Mouse (Mus musculus): ENCODE data around the gene Gdap1l1. TPM values are rescaled to one million over a fixed set of nuclear protein-coding genes. Genes with fewer than 3 reads are reported as not detected.

The Gdap1l1 gene
- polyA plus RNA-seq, 1 experiment from 2014 or later: 0.59 TPM

DNA sequence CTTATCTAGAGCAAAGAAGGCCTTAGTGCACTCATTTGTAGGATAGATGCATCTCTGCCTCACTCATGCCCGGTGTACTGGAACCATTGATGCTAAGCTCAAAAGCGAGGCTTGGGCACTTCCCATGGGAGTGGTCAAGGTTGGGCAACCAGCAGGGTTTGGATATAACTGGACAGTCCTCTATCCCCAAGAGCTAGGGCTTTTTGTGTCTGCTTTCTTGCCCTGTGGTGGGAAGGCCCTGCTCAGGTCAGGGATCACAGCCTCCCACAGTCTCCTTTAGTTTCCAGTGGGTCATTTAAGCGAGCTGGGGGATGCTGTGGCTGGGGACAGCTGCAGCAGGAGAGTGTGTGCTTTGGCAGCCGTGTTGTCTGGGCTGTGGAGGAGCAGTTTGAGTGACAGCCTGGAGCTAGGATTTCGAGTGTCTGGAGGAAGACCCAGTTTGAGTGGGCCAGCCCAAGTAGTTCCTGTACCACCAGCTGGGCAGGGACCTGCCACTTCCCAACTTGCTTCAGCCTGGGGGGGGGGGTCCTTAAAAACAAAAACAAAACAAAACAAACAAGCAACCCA lies 51.5 kb downstream of the Gdap1l1 start:
- Histone ChIP-seq H3K9me3 (no peaks in the 10 kb centered on the region), H3K27me3 (peaks cover 13% of the 10 kb centered on the region), H3K27ac (no peak overlapping the region), H3K9ac (replicated peaks) (no peak overlapping the region), H3K4me3 (replicated peaks) (no peak overlapping the region), H3K4me2 (no peak overlapping the region), H3K36me3 (no peaks in the 10 kb centered on the region), H3K4me1 (replicated peaks) (no peaks in the 10 kb centered on the region)
- 67% methylated on average over 5 of the region's 5 CpGs for WGBS
- no peak for ATAC-seq (ENCODE audit: insufficient number of reproducible peaks, insufficient read depth, low FRiP score, low TSS enrichment, low read depth)

DNA sequence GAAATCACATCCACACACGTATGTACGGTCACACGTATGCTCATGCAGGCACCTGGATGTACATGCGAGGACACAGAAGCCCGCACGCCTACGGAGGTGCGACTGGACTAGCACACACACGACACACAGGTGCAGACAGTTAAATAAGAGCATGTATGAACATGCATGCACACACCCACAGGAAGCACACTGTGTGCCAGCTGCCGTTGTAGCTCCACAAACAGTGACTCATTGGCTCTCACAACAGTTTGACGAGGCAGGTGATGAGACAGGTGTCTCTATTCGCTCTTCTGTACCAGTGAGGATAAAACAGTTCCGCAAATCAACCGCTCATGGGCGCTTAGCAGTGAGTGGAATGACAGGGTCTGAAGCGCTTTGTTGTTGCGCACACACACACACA lies 52.4 kb downstream of the Gdap1l1 start:
- no peaks in the 10 kb centered on the region for H3K4me1 ChIP-seq (replicated peaks)
- no peak for ATAC-seq (ENCODE audit: insufficient number of reproducible peaks, insufficient read depth, low FRiP score, low TSS enrichment, low read depth)
- H3K27me3 ChIP-seq: peaks cover 13% of the 10 kb centered on the region
- H3K27ac ChIP-seq: no peak overlapping the region
- 91% methylated on average over 17 of the region's 17 CpGs for WGBS
- H3K4me3 ChIP-seq (replicated peaks): no peak overlapping the region
- H3K9me3 ChIP-seq: no peaks in the 10 kb centered on the region
- no peaks in the 10 kb centered on the region for H3K36me3 ChIP-seq
- H3K9ac ChIP-seq (replicated peaks): no peak overlapping the region
- no peak overlapping the region for H3K4me2 ChIP-seq

DNA sequence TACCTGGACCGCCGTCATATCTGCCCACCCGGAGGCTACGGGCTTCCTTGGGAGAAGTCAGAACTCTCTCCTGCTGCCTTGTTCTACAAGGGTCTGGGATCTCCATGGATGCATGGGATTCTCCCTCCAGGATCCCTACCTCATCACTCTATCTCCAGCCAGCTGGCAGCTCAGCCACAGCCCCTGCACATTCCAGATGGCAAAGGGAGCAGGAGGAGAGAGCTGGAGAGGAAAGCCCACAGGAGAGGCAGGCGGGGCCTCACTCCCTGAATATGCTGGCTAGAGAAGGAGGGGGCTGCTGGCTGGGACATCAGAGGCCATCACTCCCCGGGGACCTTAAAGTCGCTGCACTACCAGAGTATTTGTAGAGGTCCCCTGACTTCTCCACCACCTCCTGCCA lies 53.1 kb downstream of the Gdap1l1 start:
- Histone ChIP-seq H3K27ac (no peak overlapping the region), H3K4me1 (replicated peaks) (no peaks in the 10 kb centered on the region), H3K4me3 (replicated peaks) (no peak overlapping the region), H3K27me3 (peaks cover 13% of the 10 kb centered on the region), H3K4me2 (no peak overlapping the region), H3K9me3 (no peaks in the 10 kb centered on the region), H3K9ac (replicated peaks) (no peak overlapping the region), H3K36me3 (no peaks in the 10 kb centered on the region)
- ATAC-seq (ENCODE audit: insufficient number of reproducible peaks, insufficient read depth, low FRiP score, low TSS enrichment, low read depth): no peak
- 64% methylated on average over 7 of the region's 7 CpGs for WGBS

DNA sequence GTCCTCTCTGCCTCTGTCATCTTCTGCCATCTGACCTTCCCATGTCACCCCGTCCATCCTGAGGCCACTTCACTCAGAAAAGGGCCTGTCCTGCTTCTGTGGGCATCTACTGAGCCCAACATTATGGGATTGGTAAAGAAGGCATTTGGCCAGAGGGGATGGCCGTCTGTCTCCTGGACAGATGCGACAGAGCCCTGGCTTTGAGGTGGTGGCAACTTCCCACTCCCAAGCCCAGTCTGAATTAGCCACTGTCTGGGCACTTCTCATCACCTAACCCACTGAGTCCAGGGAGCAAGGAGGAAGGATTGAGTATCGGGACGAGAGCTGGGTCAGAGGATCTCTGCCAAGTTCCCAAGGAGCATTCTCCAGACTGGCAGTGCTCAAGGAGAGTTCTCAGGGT lies 53.7 kb downstream of the Gdap1l1 start, which contains the start of gene R3hdml:
Gene R3hdml (plus strand): TSS at position 301 of the 400 bp plus-strand sequence.
- peaks cover 13% of the 10 kb centered on the region for H3K27me3 ChIP-seq
- no peak within 1 kb of the TSS for H3K9ac ChIP-seq (replicated peaks)
- ATAC-seq (ENCODE audit: insufficient number of reproducible peaks, insufficient read depth, low FRiP score, low TSS enrichment, low read depth): no peak
- H3K4me1 ChIP-seq (replicated peaks): no peaks in the 10 kb centered on the region
- WGBS: 74% methylated on average over 5 of the region's 5 CpGs
- H3K9me3 ChIP-seq: no peaks in the 10 kb centered on the region
- H3K36me3 ChIP-seq: no peaks in the 10 kb centered on the region
- H3K4me2 ChIP-seq: no peak within 1 kb of the TSS
- no peak within 1 kb of the TSS for H3K27ac ChIP-seq
- no peak within 1 kb of the TSS for H3K4me3 ChIP-seq (replicated peaks)

DNA sequence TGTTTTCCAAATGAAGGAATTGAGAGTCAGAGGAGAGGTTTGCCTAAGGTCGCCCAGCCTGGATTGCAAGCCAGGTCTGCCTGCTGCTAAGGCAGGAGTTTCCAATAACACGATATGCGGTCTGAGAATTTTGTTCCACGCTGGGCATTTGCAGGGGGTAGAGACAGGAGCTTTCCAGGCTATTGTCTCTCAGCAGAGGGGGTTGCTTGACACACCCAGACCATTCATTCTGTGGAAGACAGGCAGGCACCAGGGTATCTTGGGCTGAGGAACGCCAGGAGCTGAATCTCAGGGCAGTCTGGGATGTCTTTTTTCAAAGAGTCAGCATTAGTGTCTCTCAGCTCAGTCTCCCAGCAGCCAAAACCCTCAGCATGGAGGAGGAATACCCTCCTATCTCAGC lies 54.8 kb downstream of the Gdap1l1 start:
- WGBS: 47% methylated on average over 5 of the region's 5 CpGs
- H3K9me3 ChIP-seq: no peaks in the 10 kb centered on the region
- no peak for ATAC-seq (ENCODE audit: insufficient number of reproducible peaks, insufficient read depth, low FRiP score, low TSS enrichment, low read depth)

DNA sequence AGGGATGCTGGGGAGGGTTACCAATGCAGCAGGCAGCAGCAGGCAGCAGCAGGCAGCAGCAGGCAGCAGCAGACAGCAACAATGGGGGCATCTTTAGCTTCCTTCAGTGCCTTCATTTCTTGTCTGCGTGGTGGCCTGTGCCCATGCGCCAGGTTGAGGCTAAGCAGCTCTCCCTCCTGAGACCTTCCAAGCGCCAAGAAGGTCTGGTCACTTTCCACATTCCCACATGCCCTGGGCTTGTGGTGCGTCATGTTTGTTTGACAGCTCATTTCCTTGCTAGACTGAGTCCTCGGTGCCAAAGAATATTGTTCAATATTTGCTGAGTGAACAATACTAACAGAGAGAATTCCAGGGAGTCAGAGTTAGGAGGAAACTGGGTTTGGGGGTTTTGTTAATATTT lies 55.7 kb downstream of the Gdap1l1 start:
- Histone ChIP-seq H3K4me2 (no peak overlapping the region), H3K9me3 (no peaks in the 10 kb centered on the region), H3K36me3 (no peaks in the 10 kb centered on the region), H3K4me1 (replicated peaks) (no peaks in the 10 kb centered on the region), H3K27me3 (peaks cover 13% of the 10 kb centered on the region), H3K9ac (replicated peaks) (no peak overlapping the region), H3K27ac (no peak overlapping the region), H3K4me3 (replicated peaks) (no peak overlapping the region)
- 59% methylated on average over 5 of the region's 5 CpGs for WGBS
- ATAC-seq (ENCODE audit: insufficient number of reproducible peaks, insufficient read depth, low FRiP score, low TSS enrichment, low read depth): no peak

More for the DNA sequence above, 54.8 kb downstream of the Gdap1l1 start:
- Histone ChIP-seq H3K36me3 (no peaks in the 10 kb centered on the region), H3K4me2 (no peak overlapping the region), H3K27me3 (peaks cover 13% of the 10 kb centered on the region), H3K9ac (replicated peaks) (no peak overlapping the region), H3K4me3 (replicated peaks) (no peak overlapping the region), H3K4me1 (replicated peaks) (no peaks in the 10 kb centered on the region), H3K27ac (no peak overlapping the region)

DNA sequence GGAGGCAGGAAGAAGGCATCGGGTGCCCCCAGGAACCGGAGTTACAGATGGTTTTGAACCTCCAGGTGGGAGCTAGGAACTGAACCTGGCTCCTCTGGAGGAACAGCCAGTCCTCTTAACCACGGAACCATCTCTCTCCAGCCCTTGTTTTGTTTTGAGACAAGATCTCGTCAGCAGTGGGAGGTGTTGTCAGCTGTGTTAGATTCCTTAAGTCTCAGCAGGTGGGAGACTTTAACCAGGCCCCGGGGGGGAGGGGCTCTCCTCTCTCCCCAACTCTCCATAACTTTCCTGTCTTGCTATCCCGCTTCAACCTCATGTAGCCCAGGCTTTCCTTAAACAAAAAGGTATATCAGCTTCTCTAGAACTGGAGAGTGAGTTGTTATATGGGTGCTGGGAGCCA lies 56.2 kb downstream of the Gdap1l1 start:
- WGBS: 42% methylated on average over 6 of the region's 6 CpGs
- Histone ChIP-seq H3K4me1 (replicated peaks) (no peaks in the 10 kb centered on the region), H3K27ac (no peak overlapping the region), H3K9ac (replicated peaks) (no peak overlapping the region), H3K9me3 (no peaks in the 10 kb centered on the region), H3K4me2 (no peak overlapping the region), H3K36me3 (no peaks in the 10 kb centered on the region), H3K4me3 (replicated peaks) (no peak overlapping the region), H3K27me3 (peaks cover 13% of the 10 kb centered on the region)
- no peak for ATAC-seq (ENCODE audit: insufficient number of reproducible peaks, insufficient read depth, low FRiP score, low TSS enrichment, low read depth)

DNA sequence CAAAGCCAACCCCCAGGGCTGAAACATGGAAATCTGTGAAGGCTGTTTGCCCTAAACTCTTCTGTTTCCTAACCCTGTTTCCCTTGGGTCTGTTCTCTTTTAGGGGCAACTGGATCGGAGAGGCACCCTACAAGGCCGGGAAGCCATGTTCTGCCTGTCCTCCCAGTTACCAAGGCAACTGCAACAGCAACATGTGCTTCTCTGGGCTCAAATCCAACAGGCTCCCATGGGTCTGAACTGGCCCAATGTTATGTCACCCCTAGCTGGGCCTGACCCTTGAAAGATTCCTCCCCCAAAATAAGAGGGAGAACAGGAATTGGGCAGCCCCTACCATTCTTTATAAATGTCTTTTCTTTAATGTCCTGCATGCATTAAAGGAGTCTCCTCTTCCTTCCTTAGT lies 63.9 kb downstream of the Gdap1l1 start:
- Histone ChIP-seq H3K9ac (replicated peaks) (no peak overlapping the region), H3K9me3 (no peaks in the 10 kb centered on the region), H3K27me3 (no peaks in the 10 kb centered on the region; the same call in 1 of the 2 replicates), H3K36me3 (no peaks in the 10 kb centered on the region), H3K4me3 (replicated peaks) (no peak overlapping the region), H3K4me1 (replicated peaks) (no peaks in the 10 kb centered on the region), H3K4me2 (no peak overlapping the region), H3K27ac (no peak overlapping the region)
- 72% methylated on average over 2 of the region's 2 CpGs for WGBS
- ATAC-seq (ENCODE audit: insufficient number of reproducible peaks, insufficient read depth, low FRiP score, low TSS enrichment, low read depth): no peak

DNA sequence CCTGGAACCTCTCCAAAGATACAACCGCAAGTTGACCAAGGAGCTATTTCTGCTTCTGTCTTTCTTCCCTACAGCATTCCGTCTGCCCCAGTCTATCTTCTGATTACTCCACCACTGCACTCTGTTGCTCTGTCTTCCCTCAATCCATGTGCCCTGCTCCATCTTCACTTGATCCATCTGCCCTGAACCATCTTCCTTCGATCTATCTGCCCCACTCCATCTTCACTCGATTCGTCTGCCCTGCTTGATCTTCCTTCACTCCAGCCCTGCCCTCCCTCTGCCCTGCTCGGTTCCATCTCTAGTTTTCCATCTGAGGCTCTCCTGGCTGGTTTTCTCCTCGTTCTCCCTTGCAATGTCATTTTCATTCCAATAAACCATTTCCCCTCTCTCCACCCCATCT lies 64.9 kb downstream of the Gdap1l1 start:
- Histone ChIP-seq H3K4me3 (replicated peaks) (no peak overlapping the region), H3K27ac (no peak overlapping the region), H3K4me2 (no peak overlapping the region), H3K9me3 (no peaks in the 10 kb centered on the region), H3K9ac (replicated peaks) (no peak overlapping the region), H3K27me3 (no peaks in the 10 kb centered on the region; the same call in 1 of the 2 replicates), H3K36me3 (no peaks in the 10 kb centered on the region), H3K4me1 (replicated peaks) (no peaks in the 10 kb centered on the region)
- 76% methylated on average over 7 of the region's 7 CpGs for WGBS
- no peak for ATAC-seq (ENCODE audit: insufficient number of reproducible peaks, insufficient read depth, low FRiP score, low TSS enrichment, low read depth)

Other genes with a start within 250 kb of the Gdap1l1 start
- gene Tox2, start 235.4 kb upstream of the Gdap1l1 start, polyA plus RNA-seq (2016; fragmentation: Nextera tagmentation; extraction: Ambion mirVana): 0.92 and 1.7 TPM in 2 replicates
- gene Jph2, start 40.5 kb upstream of the Gdap1l1 start, polyA plus RNA-seq (2016; fragmentation: Nextera tagmentation; extraction: Ambion mirVana): 1.6 and 2.2 TPM in 2 replicates
- 85.1 and 91.8 TPM in 2 replicates for gene Oser1, start 13.8 kb upstream of the Gdap1l1 start, polyA plus RNA-seq (2016; fragmentation: Nextera tagmentation; extraction: Ambion mirVana)
- gene Fitm2, start 34.2 kb downstream of the Gdap1l1 start, polyA plus RNA-seq (2016; fragmentation: Nextera tagmentation; extraction: Ambion mirVana): 10.2 TPM in 2 replicates
- gene R3hdml, start 53.8 kb downstream of the Gdap1l1 start, polyA plus RNA-seq (2016; fragmentation: Nextera tagmentation; extraction: Ambion mirVana): not detected in 2 replicates
- gene Hnf4a, start 68.3 kb downstream of the Gdap1l1 start, polyA plus RNA-seq (2016; fragmentation: Nextera tagmentation; extraction: Ambion mirVana): 0.23 TPM in 1 of 2 replicates, not detected in the other
- 47.5 and 48.6 TPM in 2 replicates for gene Ttpal, start 163.8 kb downstream of the Gdap1l1 start, polyA plus RNA-seq (2016; fragmentation: Nextera tagmentation; extraction: Ambion mirVana)
- 25.4 and 29.0 TPM in 2 replicates for gene Serinc3, start 206.7 kb downstream of the Gdap1l1 start, polyA plus RNA-seq (2016; fragmentation: Nextera tagmentation; extraction: Ambion mirVana)
- 133 and 135 TPM in 2 replicates for gene Pkig, start 219.9 kb downstream of the Gdap1l1 start, polyA plus RNA-seq (2016; fragmentation: Nextera tagmentation; extraction: Ambion mirVana)

Measured in limb, embryonic 12.5 days (tissue).